Mouse (Mus musculus) neural tube, embryonic 14.5 days (tissue): Measurements from ENCODE around the gene Cdk5r1. TPM values are rescaled to one million over a fixed set of nuclear protein-coding genes. Genes with fewer than 3 reads are reported as not detected.
"Not testable (repeated sequence)": the region's sequence is repeated elsewhere in the genome, so short reads cannot be mapped to it uniquely, and the experiment has no call there.

ENCODE experiments used
- ATAC-seq: fragments of 200-750 bp; cut with Nextera tagmentation; 2 replicates; pipeline ENCODE4 v1.8.0; 2017; ENCODE audit warnings: low read depth, mild to moderate bottlenecking, moderate TSS enrichment, moderate library complexity
- H3K27ac ChIP-seq: fragments of 300-500 bp; sonication (generic); 2 replicates; pipeline ENCODE4 v1.5.1; 2014; ENCODE audit warnings: low read depth, mild to moderate bottlenecking, control low read depth, low read length, moderate library complexity, mixed read lengths
- H3K27me3 ChIP-seq: fragments of 300-500 bp; sonication (generic); 2 replicates; pipeline ENCODE4 v1.6.1; 2014; ENCODE audit warnings: low read length; ENCODE audit not compliant: control insufficient read depth, insufficient read depth
- H3K36me3 ChIP-seq: fragments of 300-500 bp; sonication (generic); 2 replicates; pipeline ENCODE4 v1.6.1; 2014; ENCODE audit warnings: low read length, mixed read lengths; ENCODE audit not compliant: control insufficient read depth, insufficient read depth
- H3K4me1 ChIP-seq: fragments of 300-500 bp; sonication (generic); 2 replicates; pipeline ENCODE4 v1.6.1; 2014; ENCODE audit warnings: low read length; ENCODE audit not compliant: control insufficient read depth, insufficient read depth
- H3K4me2 ChIP-seq: fragments of 300-500 bp; sonication (generic); 2 replicates; pipeline ENCODE4 v1.6.1; 2014; ENCODE audit warnings: mild to moderate bottlenecking, low read depth, low read length, control low read depth
- H3K4me3 ChIP-seq: fragments of 300-500 bp; sonication (generic); 2 replicates; pipeline ENCODE4 v1.5.1; 2014; ENCODE audit warnings: low read depth, low read length, control low read depth, mixed read lengths
- H3K9ac ChIP-seq: fragments of 300-500 bp; sonication (generic); replicated peaks from 2 replicates; pipeline ENCODE4 v1.6.1; 2014; ENCODE audit warnings: low read depth, mild to moderate bottlenecking, control low read depth, low read length, mixed read lengths
- H3K9me3 ChIP-seq: fragments of 300-500 bp; sonication (generic); 2 replicates; pipeline ENCODE4 v1.6.1; 2016; ENCODE audit warnings: low read length; ENCODE audit not compliant: control insufficient read depth
- WGBS: fragments of 180-500 bp; shearing (Covaris S2); extraction: QIAGEN DNeasy Blood & Tissue Kit; methylation state at CpG from one replicate; pipeline ENCODE4 v1.1.7; 2014; 5-methylcytosine and 5-hydroxymethylcytosine counted together
- polyA plus RNA-seq: library from polyadenylated mRNA; unstranded; fragments of >200 nt; fragmentation: Nextera tagmentation; extraction: Ambion mirVana; gene quantifications from 2 replicates; pipeline ENCODE4 v1.2.1, GENCODE M21; 2014

Cdk5r1 gene
- polyA plus RNA-seq, 1 experiment from 2014 or later = 84.0 TPM

DNA sequence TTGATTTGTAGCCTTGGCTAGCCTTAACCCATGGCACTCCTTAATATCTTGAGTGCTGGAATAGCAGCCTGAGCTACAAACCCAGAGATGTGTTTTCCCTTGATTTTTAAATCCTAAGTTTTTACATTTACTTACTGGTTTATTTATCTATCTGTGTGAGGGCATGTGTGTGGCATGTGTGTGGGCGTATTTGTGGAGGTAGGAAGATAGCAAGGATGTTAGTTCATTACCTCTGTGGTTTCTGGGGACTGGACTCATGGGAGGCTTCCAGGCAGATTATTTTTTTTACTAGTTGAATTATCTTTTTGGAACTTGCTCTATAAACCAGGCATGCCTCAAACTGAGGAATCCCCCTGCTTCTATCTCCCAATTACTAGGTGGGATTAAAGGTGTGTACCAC is 23.6 kb upstream of the Cdk5r1 start:
- Histone ChIP-seq H3K36me3 (0 out of 2 replicates have a peak, but pooled peaks cover 3% of the 10 kb centered on the region), H3K27me3 (no peaks in the 10 kb centered on the region), H3K4me3 (no peak overlapping the region), H3K27ac (no peak overlapping the region), H3K4me2 (no peak overlapping the region), H3K9me3 (no peaks in the 10 kb centered on the region), H3K4me1 (no peaks in the 10 kb centered on the region), H3K9ac (no peak overlapping the region)
- WGBS = 92% methylated on average over 1 of the region's 1 CpGs
- ATAC-seq = no peak

DNA sequence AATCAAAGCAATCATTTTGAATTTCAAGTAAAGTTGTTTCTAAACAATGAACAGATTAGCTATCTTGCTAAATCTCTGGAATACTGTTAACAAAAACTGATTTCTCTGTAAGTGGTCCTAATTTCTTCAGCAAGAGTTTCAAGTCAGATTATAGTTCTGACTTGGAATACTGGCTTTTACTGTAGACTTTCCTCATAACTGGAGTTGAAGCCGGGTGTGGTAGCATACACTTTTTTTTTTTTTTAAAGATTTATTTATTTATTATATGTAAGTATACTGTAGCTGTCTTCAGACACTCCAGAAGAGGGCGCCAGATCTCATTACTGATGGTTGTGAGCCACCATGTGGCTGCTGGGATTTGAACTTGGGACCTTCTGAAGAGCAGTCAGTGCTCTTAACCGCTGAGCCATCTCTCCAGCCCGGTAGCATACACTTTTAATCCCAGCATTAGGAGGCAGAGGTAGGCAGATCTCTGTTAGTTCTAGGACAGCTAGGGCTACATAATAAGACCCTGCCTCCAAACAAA is 13.2 kb upstream of the Cdk5r1 start:
- not testable (repeated sequence) for H3K27me3 ChIP-seq
- H3K36me3 ChIP-seq = peaks cover 56% of the 10 kb centered on the region

DNA sequence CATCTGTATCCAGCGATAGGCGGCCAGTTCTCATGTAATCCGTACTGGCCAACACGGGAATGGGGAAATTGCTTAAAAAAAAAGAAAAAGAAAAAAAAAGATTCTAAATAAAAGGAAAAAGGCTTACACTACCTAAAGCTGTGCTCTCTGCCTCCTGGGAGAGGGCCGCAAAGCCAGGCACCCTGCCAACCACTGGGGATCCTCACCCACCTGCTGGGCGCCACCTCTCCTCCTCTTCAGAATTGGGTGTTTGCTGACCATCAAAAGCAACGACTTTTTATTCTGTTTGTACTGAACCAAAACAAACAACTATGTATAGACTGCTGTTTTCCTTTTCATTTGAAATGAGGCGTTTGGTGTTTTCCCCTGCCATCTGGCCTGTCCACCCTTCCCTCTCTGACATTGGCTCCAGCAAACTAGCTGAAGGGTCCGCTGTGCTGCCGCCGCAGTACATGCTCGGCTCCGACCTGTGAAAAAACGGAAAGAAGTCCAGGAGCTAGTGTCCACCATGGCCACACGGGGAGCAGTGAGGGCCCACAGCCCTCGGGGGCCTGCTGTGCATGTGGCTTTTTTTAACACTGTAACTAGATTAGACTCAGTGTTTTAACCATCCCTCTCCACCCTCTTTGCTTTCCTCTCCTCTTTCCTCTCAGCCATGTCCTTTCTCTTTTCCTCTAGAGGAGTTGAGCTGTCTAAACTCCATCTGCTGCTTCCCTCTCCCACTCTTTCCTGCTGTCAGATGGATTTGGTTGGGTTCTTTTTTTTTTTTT is 4.8 kb upstream of the Cdk5r1 start:
- no peaks in the 10 kb centered on the region for H3K27me3 ChIP-seq
- H3K9me3 ChIP-seq = no peaks in the 10 kb centered on the region
- H3K4me3 ChIP-seq = no peak overlapping the region
- no peak overlapping the region for H3K4me2 ChIP-seq
- H3K36me3 ChIP-seq = peaks cover 34% of the 10 kb centered on the region
- 85% methylated on average over 16 of the region's 16 CpGs for WGBS
- no peak for ATAC-seq
- H3K27ac ChIP-seq = no peak overlapping the region
- H3K9ac ChIP-seq = no peak overlapping the region
- H3K4me1 ChIP-seq = no peaks in the 10 kb centered on the region

More for the DNA sequence above, 13.2 kb upstream of the Cdk5r1 start:
- H3K27ac ChIP-seq, H3K4me2 ChIP-seq, H3K9ac ChIP-seq, ATAC-seq, H3K4me3 ChIP-seq, H3K9me3 ChIP-seq, H3K4me1 ChIP-seq: not testable (repeated sequence)
- WGBS = 91% methylated on average over 4 of the region's 4 CpGs

DNA sequence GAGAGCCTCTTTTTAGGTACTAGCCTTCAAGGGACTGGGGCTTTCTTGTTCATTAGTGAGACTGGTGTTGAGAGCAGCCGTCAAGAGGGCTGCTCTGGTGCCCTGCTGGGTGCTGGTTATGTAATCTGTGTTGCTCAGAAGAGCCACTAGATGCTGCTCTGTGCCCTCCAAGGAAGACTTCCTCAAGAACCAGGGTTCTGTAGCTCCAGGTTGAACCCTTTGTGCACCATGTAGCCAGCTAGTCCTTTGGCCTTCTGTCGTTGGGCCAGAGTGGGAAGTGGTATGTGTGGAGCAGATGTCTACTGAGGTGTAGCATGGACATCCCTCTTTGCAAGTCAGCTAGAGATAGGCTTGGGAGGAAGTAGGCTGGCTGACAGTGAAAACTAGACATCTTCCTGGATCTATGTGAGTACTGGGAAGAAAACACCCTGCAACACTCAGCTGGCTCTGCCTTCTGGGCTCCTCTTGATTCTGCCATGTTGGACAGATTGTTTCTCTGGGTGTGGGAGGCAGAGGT is 2.6 kb upstream of the Cdk5r1 start:
- no peak overlapping the region for H3K4me2 ChIP-seq
- WGBS = 58% methylated on average over 2 of the region's 2 CpGs
- H3K27me3 ChIP-seq = 0 out of 2 replicates have a peak, but pooled peaks cover 4% of the 10 kb centered on the region
- no peak overlapping the region for H3K27ac ChIP-seq
- no peak overlapping the region for H3K4me3 ChIP-seq
- H3K4me1 ChIP-seq = no peaks in the 10 kb centered on the region
- peaks cover 15% of the 10 kb centered on the region for H3K36me3 ChIP-seq
- ATAC-seq = no peak
- H3K9me3 ChIP-seq = no peaks in the 10 kb centered on the region
- no peak overlapping the region for H3K9ac ChIP-seq

DNA sequence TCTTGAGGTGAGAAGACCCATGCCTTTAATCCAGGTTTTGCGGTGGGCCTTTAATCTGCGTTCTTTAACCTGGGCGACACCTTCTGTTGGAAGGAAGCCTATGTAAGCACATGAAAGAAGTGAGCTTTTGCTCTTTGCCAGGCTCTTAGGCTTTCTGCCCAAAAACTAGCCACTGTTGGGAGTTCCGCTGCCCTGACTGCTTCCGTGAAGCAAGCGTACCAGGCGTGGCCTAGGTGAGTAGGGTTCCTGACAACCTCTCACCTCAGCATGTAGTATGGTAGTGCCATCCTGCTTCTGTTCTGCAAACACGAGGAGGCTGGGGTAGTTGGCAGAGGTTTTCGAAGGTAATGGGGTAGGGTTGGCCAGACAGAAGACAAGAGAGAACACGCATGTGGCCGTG is 2.0 kb upstream of the Cdk5r1 start:
- 97% methylated on average over 11 of the region's 11 CpGs for WGBS
- no peak overlapping the region for H3K4me3 ChIP-seq
- 0 out of 2 replicates have a peak, but pooled peaks cover 4% of the 10 kb centered on the region for H3K27me3 ChIP-seq
- no peaks in the 10 kb centered on the region for H3K4me1 ChIP-seq
- no peak overlapping the region for H3K4me2 ChIP-seq
- no peak for ATAC-seq
- H3K27ac ChIP-seq = no peak overlapping the region
- no peak overlapping the region for H3K9ac ChIP-seq
- no peaks in the 10 kb centered on the region for H3K9me3 ChIP-seq
- H3K36me3 ChIP-seq = peaks cover 15% of the 10 kb centered on the region

DNA sequence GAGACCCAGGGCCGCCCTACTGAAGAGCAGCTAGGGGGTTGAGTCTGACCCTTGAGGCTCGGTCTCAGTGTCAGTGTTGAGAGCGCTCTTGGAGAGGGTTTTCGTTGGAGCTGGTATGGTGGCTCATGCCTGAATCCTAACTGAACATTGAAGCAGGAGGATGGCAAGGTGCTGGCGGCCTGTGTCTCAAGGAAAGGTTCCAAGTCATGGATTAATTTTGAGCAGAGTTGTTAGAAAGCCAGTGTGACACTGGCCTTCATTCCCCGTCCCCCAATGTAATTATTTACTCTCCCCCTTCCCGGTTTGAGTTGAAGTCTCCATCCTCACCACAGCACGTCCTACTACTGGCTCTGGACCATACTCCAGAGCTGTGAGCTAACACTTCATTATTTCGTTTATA is 1.3 kb upstream of the Cdk5r1 start:
- Histone ChIP-seq H3K36me3 (peaks cover 10% of the 10 kb centered on the region; the same call in 1 of the 2 replicates), H3K9ac (no peak overlapping the region), H3K9me3 (no peaks in the 10 kb centered on the region), H3K4me3 (no peak overlapping the region), H3K4me2 (no peak overlapping the region), H3K4me1 (no peaks in the 10 kb centered on the region), H3K27ac (peak overlapping the region; percentile 94; the same call in 1 of the 2 replicates), H3K27me3 (0 out of 2 replicates have a peak, but pooled peaks cover 4% of the 10 kb centered on the region)
- ATAC-seq = no peak
- 88% methylated on average over 9 of the region's 9 CpGs for WGBS

DNA sequence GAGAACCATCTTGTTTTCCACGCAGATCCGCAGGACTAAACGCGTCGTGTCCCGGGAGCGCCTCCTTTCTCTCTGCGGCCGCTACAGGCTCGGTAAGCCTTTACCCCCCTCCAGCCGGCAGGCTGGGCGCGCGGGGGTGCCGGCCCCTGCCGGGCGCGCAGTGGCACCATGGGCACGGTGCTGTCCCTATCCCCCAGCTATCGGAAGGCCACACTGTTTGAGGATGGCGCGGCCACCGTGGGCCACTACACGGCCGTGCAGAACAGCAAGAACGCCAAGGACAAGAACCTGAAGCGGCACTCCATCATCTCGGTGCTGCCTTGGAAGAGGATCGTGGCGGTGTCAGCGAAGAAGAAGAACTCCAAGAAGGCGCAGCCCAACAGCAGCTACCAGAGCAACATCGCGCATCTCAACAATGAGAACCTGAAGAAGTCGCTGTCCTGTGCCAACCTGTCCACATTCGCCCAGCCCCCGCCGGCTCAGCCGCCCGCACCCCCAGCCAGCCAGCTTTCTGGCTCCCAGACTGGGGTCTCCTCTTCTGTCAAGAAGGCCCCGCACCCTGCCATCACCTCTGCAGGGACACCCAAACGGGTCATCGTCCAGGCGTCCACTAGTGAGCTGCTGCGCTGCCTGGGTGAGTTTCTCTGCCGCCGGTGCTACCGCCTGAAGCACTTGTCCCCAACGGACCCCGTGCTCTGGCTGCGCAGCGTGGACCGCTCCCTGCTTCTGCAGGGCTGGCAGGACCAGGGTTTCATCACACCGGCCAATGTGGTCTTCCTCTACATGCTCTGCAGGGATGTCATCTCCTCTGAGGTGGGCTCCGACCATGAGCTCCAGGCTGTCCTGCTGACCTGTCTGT is 747 bp downstream of the Cdk5r1 start:
- Histone ChIP-seq H3K4me2 (peak overlapping the region; percentile 96), H3K27me3 (0 out of 2 replicates have a peak, but pooled peaks cover 4% of the 10 kb centered on the region), H3K9me3 (no peaks in the 10 kb centered on the region), H3K36me3 (peaks cover 5% of the 10 kb centered on the region; the same call in 1 of the 2 replicates), H3K9ac (peak overlapping the region; percentile 98), H3K4me1 (peaks cover 15% of the 10 kb centered on the region), H3K27ac (peak overlapping the region; percentile 97), H3K4me3 (peak overlapping the region; percentile 95)
- WGBS = 11% methylated on average over 55 of the region's 55 CpGs
- ATAC-seq = peak; percentile 41

DNA sequence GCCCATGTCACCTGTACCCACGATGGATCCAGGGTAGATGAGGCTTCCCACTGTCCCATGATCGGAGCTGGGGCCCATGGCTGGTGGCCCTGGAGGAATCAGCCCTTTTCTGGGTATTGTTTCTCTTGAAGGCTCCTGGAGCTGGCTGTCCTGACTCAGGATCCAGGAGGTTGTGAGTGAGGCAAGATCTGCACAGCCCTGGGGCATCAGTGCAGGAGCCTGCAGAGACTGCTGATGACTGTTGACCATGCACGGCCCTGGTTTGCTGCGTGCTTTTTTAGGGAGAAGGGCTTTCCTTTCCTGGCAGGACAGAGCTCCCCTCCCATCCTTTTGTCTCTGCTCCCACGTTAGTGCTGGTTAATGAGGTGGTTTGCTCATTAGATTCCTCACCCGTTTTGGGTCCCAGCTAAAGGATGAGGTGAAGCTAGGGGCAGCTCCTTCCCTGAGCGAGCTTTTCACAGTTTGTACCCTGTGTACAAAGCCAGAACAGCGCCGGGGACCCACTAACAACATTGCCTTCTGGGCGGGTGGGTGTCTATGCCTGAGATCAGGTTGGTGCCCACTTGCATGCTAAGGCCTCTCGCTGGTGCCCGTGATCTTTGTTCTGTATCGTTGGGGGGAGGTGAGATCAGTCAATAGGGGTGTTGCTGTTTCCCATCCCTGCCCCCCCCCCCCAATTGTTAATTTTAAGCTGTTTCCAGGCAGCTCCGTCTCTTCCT is 2.0 kb downstream of the Cdk5r1 start:
- 24% methylated on average over 14 of the region's 14 CpGs for WGBS
- Histone ChIP-seq H3K4me3 (peak overlapping the region; percentile 95), H3K36me3 (no peaks in the 10 kb centered on the region; the same call in 1 of the 2 replicates), H3K4me1 (peaks cover 24% of the 10 kb centered on the region), H3K9ac (peak overlapping the region; percentile 98), H3K27me3 (0 out of 2 replicates have a peak, but pooled peaks cover 4% of the 10 kb centered on the region), H3K9me3 (no peaks in the 10 kb centered on the region), H3K27ac (peak overlapping the region; percentile 97), H3K4me2 (peak overlapping the region; percentile 96)
- ATAC-seq = no peak
